Mouse (Mus musculus) stomach, embryonic 14.5 days (tissue): Measurements from ENCODE around the gene Aqp1. TPM values are rescaled to one million over a fixed set of nuclear protein-coding genes. Genes with fewer than 3 reads are reported as not detected.

Experiments
- ATAC-seq: fragments of 200-750 bp; cut with Nextera tagmentation; 2 replicates; pipeline ENCODE4 v1.8.0; 2017; ENCODE audit warnings: low read depth, moderate TSS enrichment; ENCODE audit not compliant: insufficient number of reproducible peaks, insufficient read depth, low FRiP score
- H3K27ac ChIP-seq: fragments of 300-500 bp; sonication (generic); 2 replicates; pipeline ENCODE4 v1.5.1; 2014; ENCODE audit warnings: mild to moderate bottlenecking, low read length, moderate library complexity, mixed read lengths
- H3K27me3 ChIP-seq: fragments of 300-500 bp; sonication (generic); 2 replicates; pipeline ENCODE4 v1.6.1; 2014; ENCODE audit warnings: low read length, control low read depth, mixed read lengths; ENCODE audit not compliant: control insufficient read depth, insufficient read depth
- H3K36me3 ChIP-seq: fragments of 300-500 bp; sonication (generic); 2 replicates; pipeline ENCODE4 v1.6.1; 2014; ENCODE audit warnings: mild to moderate bottlenecking, control low read depth, low read length, moderate library complexity, mixed read lengths; ENCODE audit not compliant: control insufficient read depth, insufficient read depth
- H3K4me1 ChIP-seq: fragments of 300-500 bp; sonication (generic); 2 replicates; pipeline ENCODE4 v1.6.1; 2014; ENCODE audit warnings: low read length, control low read depth, mixed read lengths; ENCODE audit not compliant: control insufficient read depth, insufficient read depth
- H3K4me2 ChIP-seq: fragments of 300-500 bp; sonication (generic); replicated peaks from 2 replicates; pipeline ENCODE4 v1.6.1; 2014; ENCODE audit warnings: low read depth, low read length, control low read depth
- H3K4me3 ChIP-seq: fragments of 300-500 bp; sonication (generic); 2 replicates; pipeline ENCODE4 v1.5.1; 2014; ENCODE audit warnings: low read depth, low read length, control low read depth
- H3K9ac ChIP-seq: fragments of 300-500 bp; sonication (generic); replicated peaks from 2 replicates; pipeline ENCODE4 v1.6.1; 2014; ENCODE audit warnings: low read depth, mild to moderate bottlenecking, control low read depth, low read length, moderate library complexity, mixed read lengths
- H3K9me3 ChIP-seq: fragments of 300-500 bp; sonication (generic); 2 replicates; pipeline ENCODE4 v1.6.1; 2016; ENCODE audit warnings: low read depth, low read length, control low read depth; ENCODE audit not compliant: control insufficient read depth
- WGBS: fragments of 180-500 bp; shearing (Covaris S2); extraction: QIAGEN DNeasy Blood & Tissue Kit; methylation state at CpG from one replicate; pipeline ENCODE4 v1.1.7; 2014; 5-methylcytosine and 5-hydroxymethylcytosine counted together
- polyA plus RNA-seq: library from polyadenylated mRNA; unstranded; fragments of >200 nt; fragmentation: Nextera tagmentation; extraction: Ambion mirVana; gene quantifications from 2 replicates; pipeline ENCODE4 v1.2.1, GENCODE M21; 2014

Aqp1 gene
- polyA plus RNA-seq, 1 experiment from 2014 or later = 2.6 TPM

DNA sequence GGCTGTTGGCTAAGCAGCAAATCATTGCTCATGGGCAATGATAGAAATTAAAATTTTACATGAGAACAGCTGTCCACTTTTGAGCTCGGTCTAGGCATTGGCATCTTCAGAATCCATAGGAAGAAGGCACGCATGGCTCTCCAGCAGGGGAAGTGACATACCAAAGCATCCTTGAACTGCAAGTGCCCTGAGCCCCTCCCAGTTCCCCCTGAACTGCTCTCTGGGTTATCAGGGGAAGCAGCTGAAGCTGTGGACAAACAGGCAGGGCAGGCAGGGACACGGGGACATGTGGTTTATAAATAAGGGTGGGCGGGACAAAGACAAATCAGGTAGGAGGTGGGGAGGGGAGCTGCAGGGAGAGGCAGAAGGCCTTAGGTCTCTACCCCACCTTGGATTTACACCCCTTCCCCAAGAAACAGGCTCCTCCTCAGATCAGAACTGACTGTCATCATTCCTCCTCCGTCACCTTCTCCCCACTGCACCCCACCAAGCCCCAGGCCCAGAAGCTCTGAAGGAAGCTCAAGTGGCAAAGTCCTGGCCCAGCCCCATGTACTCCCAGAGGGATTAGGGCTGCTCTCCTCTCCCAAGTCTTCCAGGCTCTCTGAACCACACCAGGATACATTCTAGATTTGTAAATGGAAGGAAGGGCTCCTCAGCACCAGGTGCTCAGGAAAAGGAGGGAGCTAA, 19.9 kb downstream of the Aqp1 start:
- H3K9ac ChIP-seq = no peak overlapping the region
- ATAC-seq = no peak
- H3K36me3 ChIP-seq = no peaks in the 10 kb centered on the region
- H3K9me3 ChIP-seq = no peaks in the 10 kb centered on the region
- H3K27ac ChIP-seq = no peak overlapping the region
- no peaks in the 10 kb centered on the region for H3K27me3 ChIP-seq
- H3K4me2 ChIP-seq = no peak overlapping the region
- WGBS = 41% methylated on average over 5 of the region's 5 CpGs
- H3K4me1 ChIP-seq = 0 out of 2 replicates have a peak, but pooled peaks cover 5% of the 10 kb centered on the region
- H3K4me3 ChIP-seq = no peak overlapping the region

DNA sequence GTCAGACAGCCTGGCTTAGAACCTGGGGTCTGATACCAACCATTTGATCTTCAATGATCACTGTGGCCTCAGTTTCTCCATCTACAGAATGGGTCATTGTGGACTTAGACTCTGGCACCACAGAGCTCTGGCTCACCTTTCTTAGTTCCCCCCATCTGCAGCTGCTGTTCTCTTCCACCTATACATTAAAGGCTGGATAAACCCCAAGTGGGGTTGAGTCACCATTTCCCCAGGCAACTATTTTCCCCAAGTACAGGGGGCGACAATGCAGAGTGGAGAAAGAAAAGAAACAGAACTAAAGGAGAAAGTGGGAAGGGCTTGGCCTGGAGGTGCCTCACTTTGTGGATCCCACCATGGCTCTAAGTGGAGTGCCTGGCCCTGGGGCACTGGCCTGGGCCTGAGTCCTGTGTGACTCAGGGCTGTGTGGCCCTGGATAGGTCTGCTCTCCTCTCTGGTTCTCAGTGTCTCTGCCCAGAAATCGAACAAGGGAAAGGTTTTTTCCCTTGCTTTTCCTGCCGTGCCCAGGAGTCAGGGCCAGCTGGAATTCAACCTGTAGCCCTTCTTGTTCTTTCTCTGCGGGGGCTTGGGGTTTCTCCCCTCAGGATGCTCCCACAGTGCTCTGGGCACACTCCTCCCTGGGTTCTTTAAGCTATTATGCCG, 20.9 kb downstream of the Aqp1 start:
- 0 out of 2 replicates have a peak, but pooled peaks cover 5% of the 10 kb centered on the region for H3K4me1 ChIP-seq
- no peaks in the 10 kb centered on the region for H3K9me3 ChIP-seq
- no peak overlapping the region for H3K4me3 ChIP-seq
- H3K9ac ChIP-seq = no peak overlapping the region
- no peaks in the 10 kb centered on the region for H3K27me3 ChIP-seq
- no peak for ATAC-seq
- H3K4me2 ChIP-seq = no peak overlapping the region
- H3K27ac ChIP-seq = no peak overlapping the region
- 63% methylated on average over 5 of the region's 5 CpGs for WGBS
- H3K36me3 ChIP-seq = no peaks in the 10 kb centered on the region

DNA sequence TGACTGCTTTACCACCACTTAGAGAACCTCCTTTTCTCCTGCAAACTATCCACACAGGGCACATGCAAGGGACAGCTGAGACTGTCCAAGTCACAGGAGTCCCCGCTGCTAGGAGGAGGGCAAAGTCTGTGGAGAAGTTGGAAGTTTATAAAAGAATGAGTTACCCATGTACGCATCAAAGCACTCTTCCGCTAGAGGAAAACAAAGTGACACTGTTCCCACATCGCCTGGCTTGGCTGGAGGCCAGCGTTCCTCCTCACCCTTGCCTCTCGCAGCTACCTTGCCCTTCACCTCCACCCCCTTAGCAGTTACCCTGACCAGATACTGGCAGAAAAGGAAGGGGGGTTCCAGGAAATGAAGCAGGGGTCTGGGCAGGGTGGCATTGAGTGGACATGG, 21.4 kb downstream of the Aqp1 start:
- no peak for ATAC-seq
- Histone ChIP-seq H3K9ac (no peak overlapping the region), H3K27ac (no peak overlapping the region), H3K36me3 (no peaks in the 10 kb centered on the region), H3K27me3 (no peaks in the 10 kb centered on the region), H3K4me3 (no peak overlapping the region), H3K4me1 (0 out of 2 replicates have a peak, but pooled peaks cover 5% of the 10 kb centered on the region), H3K9me3 (no peaks in the 10 kb centered on the region), H3K4me2 (no peak overlapping the region)
- 53% methylated on average over 6 of the region's 6 CpGs for WGBS

DNA sequence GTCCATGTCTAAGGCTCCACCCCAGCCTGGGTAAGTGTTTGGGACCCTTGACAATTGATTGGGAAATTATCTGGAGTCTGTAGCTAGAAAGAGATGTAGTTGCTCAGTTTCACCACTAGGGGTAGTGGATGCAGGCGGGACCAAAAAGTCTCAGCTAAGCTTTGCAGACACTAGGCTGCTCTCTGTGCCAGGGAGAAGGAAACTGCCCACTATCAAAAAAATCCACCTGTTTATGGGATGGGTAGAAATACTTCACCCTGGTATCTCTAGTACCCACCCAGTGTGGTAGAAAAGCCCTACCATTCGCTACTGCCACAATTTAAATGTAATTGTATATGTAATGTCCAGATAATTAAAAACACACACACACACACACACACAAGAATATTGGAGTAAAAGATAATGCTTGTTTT, 22.5 kb downstream of the Aqp1 start:
- no peaks in the 10 kb centered on the region for H3K27me3 ChIP-seq
- H3K4me3 ChIP-seq = no peak overlapping the region
- H3K9ac ChIP-seq = no peak overlapping the region
- peak; percentile 50; the same call in 1 of the 2 replicates for ATAC-seq
- no peaks in the 10 kb centered on the region for H3K9me3 ChIP-seq
- no peak overlapping the region for H3K27ac ChIP-seq
- no peak overlapping the region for H3K4me2 ChIP-seq
- WGBS = 27% methylated on average over 2 of the region's 2 CpGs
- no peaks in the 10 kb centered on the region for H3K36me3 ChIP-seq
- 0 out of 2 replicates have a peak, but pooled peaks cover 5% of the 10 kb centered on the region for H3K4me1 ChIP-seq

DNA sequence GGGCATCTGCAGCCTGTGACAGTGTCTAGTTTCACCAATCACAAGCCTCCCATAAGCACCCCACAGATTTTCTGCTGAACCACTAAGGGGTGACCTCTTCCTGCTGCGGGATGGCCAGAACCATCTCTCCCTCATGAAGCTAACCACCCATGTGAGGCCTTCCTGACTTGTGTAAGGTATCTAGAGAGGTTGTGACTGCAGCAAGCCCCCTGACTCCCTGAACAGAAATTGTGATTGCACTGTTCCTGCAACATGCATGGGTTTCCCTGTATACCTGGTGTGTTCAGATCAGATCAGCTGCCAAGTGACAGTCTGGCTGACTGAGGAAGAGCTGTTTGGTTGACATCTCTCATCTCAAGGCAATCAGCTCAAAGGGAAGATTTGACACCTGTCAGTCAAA, 26.4 kb downstream of the Aqp1 start:
- Histone ChIP-seq H3K27ac (no peak overlapping the region), H3K27me3 (no peaks in the 10 kb centered on the region)

DNA sequence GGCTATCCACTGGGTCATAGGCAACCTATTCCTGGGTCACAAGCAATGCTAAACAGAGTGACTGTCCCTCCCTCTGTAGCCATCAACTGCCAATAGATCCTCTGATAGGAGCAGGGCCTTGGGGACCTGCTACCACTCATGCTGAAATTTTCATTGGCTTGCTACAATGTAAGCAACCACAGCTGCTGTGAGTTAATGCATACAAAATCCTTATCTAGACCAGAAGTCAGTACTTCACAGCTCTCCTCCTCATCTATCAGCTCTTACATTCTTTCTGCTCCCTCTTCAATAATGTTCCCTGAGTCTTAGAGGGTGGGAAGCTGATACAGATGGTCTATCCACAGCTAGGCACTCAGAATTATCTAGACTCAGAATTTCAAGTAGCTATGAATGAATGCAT, 30.9 kb downstream of the Aqp1 start:
- Histone ChIP-seq H3K9ac (no peak overlapping the region), H3K27me3 (no peaks in the 10 kb centered on the region), H3K36me3 (no peaks in the 10 kb centered on the region), H3K4me3 (no peak overlapping the region), H3K4me2 (no peak overlapping the region), H3K27ac (no peak overlapping the region), H3K9me3 (no peaks in the 10 kb centered on the region), H3K4me1 (no peaks in the 10 kb centered on the region)
- no peak for ATAC-seq

More for the DNA sequence above, 26.4 kb downstream of the Aqp1 start:
- H3K4me3 ChIP-seq = no peak overlapping the region
- no peak overlapping the region for H3K9ac ChIP-seq
- no peaks in the 10 kb centered on the region for H3K36me3 ChIP-seq
- no peaks in the 10 kb centered on the region for H3K9me3 ChIP-seq
- ATAC-seq = no peak
- no peaks in the 10 kb centered on the region for H3K4me1 ChIP-seq
- 80% methylated on average over 1 of the region's 1 CpGs for WGBS
- no peak overlapping the region for H3K4me2 ChIP-seq

DNA sequence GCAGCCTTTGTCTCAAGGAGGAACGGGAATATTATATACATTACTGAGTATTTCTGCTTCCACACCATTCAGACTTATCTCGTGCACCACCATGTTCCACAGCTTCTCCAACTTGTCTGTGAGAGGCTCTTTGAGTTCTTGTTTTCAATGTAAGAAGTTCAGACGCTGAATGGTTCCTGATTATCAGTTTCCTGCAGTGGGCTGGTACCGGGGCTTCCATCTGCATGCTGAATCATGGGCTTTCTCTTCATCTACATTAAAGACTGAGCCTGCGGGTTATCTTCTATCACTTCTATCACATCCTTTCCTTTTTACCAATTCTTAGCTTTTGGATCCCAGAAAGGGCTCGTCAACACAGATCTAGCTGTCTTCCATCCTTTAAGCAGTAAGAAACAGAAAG, 34.6 kb downstream of the Aqp1 start:
- Histone ChIP-seq H3K9ac (no peak overlapping the region), H3K27me3 (no peaks in the 10 kb centered on the region), H3K9me3 (no peaks in the 10 kb centered on the region), H3K4me3 (no peak overlapping the region), H3K36me3 (no peaks in the 10 kb centered on the region), H3K4me2 (no peak overlapping the region), H3K4me1 (no peaks in the 10 kb centered on the region), H3K27ac (no peak overlapping the region)
- no peak for ATAC-seq
- WGBS = 87% methylated on average over 6 of the region's 6 CpGs

DNA sequence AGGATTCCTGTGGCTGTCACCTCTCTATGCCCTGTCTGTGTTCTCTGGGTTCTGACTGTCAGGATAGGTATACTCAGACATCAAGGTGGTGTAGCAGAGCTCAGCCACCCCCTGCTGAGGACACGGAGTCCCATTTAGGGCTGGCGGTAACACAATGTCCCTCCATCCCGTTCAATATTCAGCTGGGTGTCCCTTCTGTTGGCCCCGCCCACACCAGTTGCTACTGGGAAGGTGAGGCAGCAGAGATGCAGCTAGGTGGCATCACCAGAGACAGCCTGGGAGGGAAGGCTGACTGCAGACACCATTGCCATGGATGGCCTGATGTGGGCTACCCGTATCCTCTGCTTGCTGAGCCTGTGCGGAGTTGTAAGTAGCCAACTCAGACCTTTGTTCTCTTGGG, 39.8 kb downstream of the Aqp1 start, which contains the start of gene Ghrhr:
Gene Ghrhr, plus strand, starts transcription at position 220 of the 400 bp plus-strand sequence.
- no peak for ATAC-seq
- WGBS = 73% methylated on average over 6 of the region's 6 CpGs
- Histone ChIP-seq H3K4me3 (no peak within 1 kb of the TSS), H3K27me3 (no peaks in the 10 kb centered on the region), H3K9me3 (no peaks in the 10 kb centered on the region), H3K36me3 (no peaks in the 10 kb centered on the region), H3K4me2 (no peak within 1 kb of the TSS), H3K27ac (no peak within 1 kb of the TSS), H3K9ac (no peak within 1 kb of the TSS), H3K4me1 (no peaks in the 10 kb centered on the region)
